Mouse (Mus musculus) kidney, adult 8-10 months (tissue): ENCODE measurements around the gene Sac3d1.

ENCODE experiments used
- DNase-seq, 2 experiments: peaks; one replicate each; pipeline ENCODE4 v3.0.0; 2022

Gene Sac3d1

DNA sequence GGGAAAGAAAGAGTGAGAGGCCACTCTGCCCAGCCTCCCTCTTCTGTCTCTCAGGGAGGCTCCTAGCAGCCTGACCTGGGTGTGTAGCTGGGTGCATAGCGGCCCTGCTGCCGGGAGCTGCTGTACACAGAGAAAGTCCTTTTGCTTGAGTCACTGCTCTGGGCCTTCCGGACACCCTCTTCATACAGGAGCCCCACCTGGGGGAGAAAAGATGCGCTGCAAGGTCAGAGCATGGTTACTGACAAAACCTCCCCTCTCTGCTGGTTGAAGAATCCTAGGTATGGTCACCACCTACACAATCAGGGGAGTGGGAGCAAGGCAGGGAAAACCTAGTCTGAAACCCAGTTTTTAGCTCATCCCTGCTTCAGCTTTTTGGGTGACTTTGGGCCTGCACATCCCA, 49.5 kb downstream of the Sac3d1 start:
- no peak for DNase-seq

DNA sequence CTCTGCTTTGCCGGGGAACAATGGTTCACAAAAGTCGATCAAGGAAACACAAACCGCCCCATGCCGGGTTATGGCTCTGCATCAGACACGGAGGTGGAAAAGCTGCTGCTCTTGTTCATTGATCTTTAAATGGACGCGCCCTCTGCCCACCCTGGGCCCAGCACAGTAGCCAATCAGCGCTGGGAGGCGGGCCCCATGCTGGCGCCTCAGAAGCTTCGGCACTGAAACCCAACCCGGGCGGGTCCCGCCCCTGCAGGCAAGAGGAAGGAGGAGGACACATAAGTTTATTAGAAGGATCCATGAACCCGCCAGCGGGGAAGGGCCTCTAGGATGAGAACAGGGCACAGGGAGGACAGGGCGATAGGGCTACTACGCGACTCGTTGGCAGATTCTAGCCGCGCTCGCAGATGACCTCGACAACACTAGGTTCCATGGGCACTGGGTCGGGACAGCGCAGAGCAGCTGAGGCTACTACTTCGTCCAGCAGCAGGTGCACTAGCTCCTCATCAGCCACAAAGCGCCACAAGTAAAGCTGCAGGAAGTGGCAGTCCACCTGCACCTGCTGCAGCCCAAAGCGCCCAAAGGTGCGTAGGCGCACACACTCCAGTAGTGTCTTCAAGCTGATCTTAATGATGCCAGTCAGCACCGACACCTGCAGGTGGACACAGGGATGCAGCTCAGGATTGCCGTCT, 50.6 kb downstream of the Sac3d1 start, which contains the start of gene Tm7sf2:
TSS of gene Tm7sf2 (minus strand) at position 650 of the 692 bp plus-strand sequence.
- peak; percentile 93 to 94 for DNase-seq

DNA sequence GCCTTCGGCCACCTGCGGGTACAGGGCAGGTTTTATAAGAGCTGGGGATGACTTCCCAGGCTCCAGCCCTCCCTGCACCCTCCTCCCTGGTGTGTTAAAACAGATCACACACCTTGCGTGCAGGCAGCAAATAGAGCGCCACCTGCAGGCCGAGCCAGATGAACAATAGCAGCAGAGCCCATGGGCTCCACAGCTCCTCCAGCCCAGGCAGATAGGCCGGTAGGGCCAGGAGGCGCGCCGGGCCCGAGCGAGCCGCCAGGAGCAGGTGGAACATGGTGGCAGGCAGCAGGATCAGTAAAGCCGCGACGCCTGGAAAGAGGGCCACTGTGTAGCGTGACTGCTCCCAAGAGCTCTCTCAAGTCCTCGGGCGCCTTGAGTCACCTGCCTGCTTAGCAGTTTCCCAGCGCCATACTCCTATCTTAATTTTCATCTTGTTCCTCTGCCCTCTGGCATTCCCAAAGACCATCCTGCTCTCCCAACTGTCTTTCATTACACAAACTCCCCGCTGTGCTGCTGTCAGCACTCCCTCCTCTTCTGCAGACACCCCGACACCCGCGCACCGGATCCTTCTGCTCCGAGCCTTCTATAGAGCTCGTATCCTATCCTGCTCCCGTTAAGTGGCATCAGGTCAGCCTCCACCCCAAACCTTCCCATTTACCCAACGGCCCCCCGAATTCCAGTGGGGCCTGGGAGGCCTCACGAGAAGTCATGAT, 51.3 kb downstream of the Sac3d1 start:
- peak; percentile 79 to 85 for DNase-seq

DNA sequence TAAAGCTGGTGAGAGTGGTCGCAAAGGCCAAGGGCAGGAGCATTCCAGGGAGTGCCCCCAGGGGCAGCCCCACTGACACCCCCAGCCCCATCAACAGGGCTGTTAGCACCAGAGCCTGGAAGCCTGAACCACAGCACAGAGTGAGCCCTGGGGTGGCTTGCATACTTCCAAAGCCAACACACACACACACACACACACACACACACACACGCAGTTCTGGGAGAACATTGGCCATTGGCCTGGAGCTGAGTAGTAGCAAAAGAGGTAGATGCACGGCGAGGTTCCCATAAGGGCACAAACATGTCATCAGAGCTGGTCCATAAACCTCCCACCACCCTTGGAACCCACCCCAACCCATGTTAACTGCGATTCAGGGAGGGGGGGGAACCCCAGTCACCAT, 51.9 kb downstream of the Sac3d1 start:
- DNase-seq = no peak
